31 mouse cellular contexts compared by ENCODE assay signal in genomic region chr17:32986301-32986700, GRCm38 (mm10).
"Had no signal": no experiment of that assay in that cellular context is flagged by ENCODE, and none has a peak within 500 bp of the region (broad histone marks: within the 10 kb centered on the region; RNA-seq: fewer than 3 reads in every experiment).

No protein-coding gene starts in this region.

- DNase-seq: left cerebral cortex, postnatal 4 days; liver; liver, embryonic 13.5 days; liver, postnatal 0 days; lung, adult 18-20 months; lung, adult 2 months; lung, embryonic 14.5 days; lung, postnatal 10 days; lung, postnatal 14 days; lung, postnatal 36 days; lung, postnatal 4 days; midbrain, embryonic 14.5 days had no signal

- H3K9ac ChIP-seq: limb, embryonic 12.5 days; limb, embryonic 13.5 days; limb, embryonic 15.5 days; liver, embryonic 12.5 days; liver, embryonic 13.5 days; liver, embryonic 14.5 days; liver, embryonic 15.5 days; liver, postnatal 0 days; lung, embryonic 14.5 days; lung, embryonic 15.5 days; midbrain, embryonic 12.5 days; midbrain, embryonic 13.5 days; midbrain, embryonic 15.5 days had no signal

- H3K9me3 ChIP-seq: limb, embryonic 10.5 days; limb, embryonic 13.5 days; limb, embryonic 15.5 days; liver, embryonic 12.5 days; liver, embryonic 13.5 days; liver, embryonic 15.5 days; lung, embryonic 15.5 days; midbrain, embryonic 10.5 days; midbrain, embryonic 12.5 days; midbrain, embryonic 13.5 days; midbrain, embryonic 15.5 days had no signal

- H3K27ac ChIP-seq: limb, embryonic 10.5 days; limb, embryonic 12.5 days; limb, embryonic 13.5 days; limb, embryonic 15.5 days; liver, embryonic 12.5 days; liver, embryonic 13.5 days; liver, embryonic 14.5 days; liver, embryonic 15.5 days; lung, embryonic 15.5 days; macrophage; midbrain, embryonic 10.5 days; midbrain, embryonic 12.5 days; midbrain, embryonic 13.5 days; midbrain, embryonic 15.5 days had no signal

- H3K4me1 ChIP-seq: limb, embryonic 10.5 days; limb, embryonic 12.5 days; limb, embryonic 13.5 days; limb, embryonic 15.5 days; liver, embryonic 12.5 days; liver, embryonic 13.5 days; liver, embryonic 15.5 days; lung, embryonic 15.5 days; megakaryocyte, embryonic 14.5 days; midbrain, embryonic 10.5 days; midbrain, embryonic 12.5 days; midbrain, embryonic 13.5 days; midbrain, embryonic 15.5 days had no signal

- H3K36me3 ChIP-seq: limb, embryonic 15.5 days; liver, embryonic 13.5 days; liver, embryonic 15.5 days; lung, embryonic 15.5 days; midbrain, embryonic 12.5 days; midbrain, embryonic 15.5 days had no signal

- H3K27me3 ChIP-seq: limb, embryonic 12.5 days; limb, embryonic 13.5 days; limb, embryonic 15.5 days; liver, embryonic 12.5 days; liver, embryonic 13.5 days; liver, embryonic 15.5 days; lung, embryonic 15.5 days; midbrain, embryonic 12.5 days; midbrain, embryonic 15.5 days had no signal

- H3K4me2 ChIP-seq: limb, embryonic 12.5 days; limb, embryonic 13.5 days; limb, embryonic 15.5 days; liver, embryonic 11.5 days; liver, embryonic 12.5 days; liver, embryonic 13.5 days; liver, embryonic 15.5 days; lung, embryonic 14.5 days; lung, embryonic 15.5 days; midbrain, embryonic 11.5 days; midbrain, embryonic 12.5 days; midbrain, embryonic 13.5 days; midbrain, embryonic 15.5 days had no signal

- ATAC-seq: liver, embryonic 12.5 days; liver, postnatal 0 days; lung, postnatal 0 days; midbrain, embryonic 13.5 days; midbrain, embryonic 15.5 days; midbrain, embryonic 16.5 days had no signal

- H3K4me3 ChIP-seq: limb, embryonic 10.5 days; limb, embryonic 12.5 days; limb, embryonic 13.5 days; limb, embryonic 15.5 days; liver, embryonic 12.5 days; liver, embryonic 13.5 days; liver, embryonic 15.5 days; lung, embryonic 15.5 days; megakaryocyte, embryonic 14.5 days; midbrain, embryonic 10.5 days; midbrain, embryonic 12.5 days; midbrain, embryonic 13.5 days; midbrain, embryonic 15.5 days; myocyte had no signal
